Mouse (Mus musculus) stomach, postnatal 0 days (tissue): ENCODE data around the gene Cd44.

Experiments used
- CTCF ChIP-seq: IDR thresholded peaks from 2 replicates; pipeline ENCODE4 v1.5.1; 2016; ENCODE audit warnings: antibody characterized with exemption, low read depth, mild to moderate bottlenecking, moderate library complexity
- EP300 ChIP-seq: optimal IDR thresholded peaks from 2 replicates; pipeline ENCODE3; 2016; ENCODE audit warnings: antibody characterized with exemption

DNA sequence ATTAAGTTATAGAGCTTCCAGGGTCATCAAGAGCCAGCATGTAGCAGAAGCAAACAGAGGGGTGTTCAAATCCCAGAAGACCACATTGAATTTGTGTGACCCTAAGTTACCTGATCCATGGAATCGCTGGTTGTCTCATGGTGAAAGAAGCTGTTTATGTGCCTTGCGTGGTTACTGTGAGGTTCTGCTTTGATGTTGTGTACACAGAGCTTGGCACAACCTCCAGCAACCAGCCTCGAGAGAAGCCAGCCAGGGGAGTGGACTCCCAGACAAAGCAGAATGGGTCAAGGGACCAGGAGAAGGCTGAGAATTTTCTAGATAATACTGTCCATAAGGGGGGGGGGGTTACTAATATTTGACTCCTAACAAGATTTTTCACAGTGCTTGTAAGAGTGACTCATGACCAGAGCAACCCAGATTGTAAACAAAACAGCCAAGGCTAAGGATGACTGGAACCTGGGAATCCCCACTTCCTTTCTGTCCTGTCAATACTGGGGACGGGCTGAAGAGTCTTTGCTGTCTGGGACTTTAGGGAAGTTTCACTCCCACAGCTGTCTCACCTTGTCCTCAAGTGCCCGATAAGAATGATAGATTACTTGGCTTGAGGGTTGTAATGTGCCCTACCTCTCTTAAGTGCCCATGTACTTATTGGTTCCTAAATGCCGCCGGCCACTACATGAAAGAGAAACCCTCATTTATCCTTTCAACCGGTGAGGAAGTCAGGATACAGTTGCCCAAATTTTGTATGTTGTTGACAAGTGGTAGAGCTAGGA lies 136.7 kb downstream of the Cd44 start:
- TF ChIP-seq CTCF (no peak), EP300 (no peak)
